ENCODE assay signal across 8 mouse cellular contexts in the genomic region with DNA sequence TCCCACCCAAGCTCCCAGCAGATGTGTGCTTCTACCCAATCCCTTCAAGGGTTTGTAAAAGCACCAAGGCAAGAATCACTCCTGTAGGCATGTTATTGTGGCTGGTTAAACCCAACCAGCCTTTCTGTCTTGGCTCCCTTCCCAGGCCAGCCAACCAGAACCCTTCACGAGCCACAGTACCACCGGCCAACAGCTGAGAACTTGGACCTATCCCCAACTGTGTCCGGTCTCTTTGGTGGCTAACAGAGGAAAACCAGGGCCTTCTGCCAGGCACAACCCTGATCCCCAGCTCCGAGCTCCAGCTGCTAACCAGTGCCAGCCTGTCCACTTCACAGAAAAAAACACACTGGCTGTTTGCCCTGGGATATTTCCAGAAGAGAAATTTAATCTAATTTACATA. TPM values are rescaled to one million over a fixed set of nuclear protein-coding genes. Genes with fewer than 3 reads are reported as not detected.
A peak's percentile ranks its signal among the peaks of the same experiment; 100 is the strongest.
DNase-seq lines count a peak whose midpoint lies in the region; ATAC-seq and TF ChIP-seq lines count a peak whose summit lies in the region.

No protein-coding gene starts in this region.

- WGBS in liver, adult 2 months = 16% methylated on average over 4 of the region's 4 CpGs
- 90% methylated on average over 4 of the region's 4 CpGs for whole genome bisulfite sequencing in liver, embryonic 11.5 days

- H3K4me2 ChIP-seq in liver, embryonic 11.5 days = no peak overlapping the region

- H3K4me3 ChIP-seq in liver, adult 2 months (ENCODE audit: insufficient read depth, low read depth, low read length) = no peak overlapping the region
- no peak overlapping the region for H3K4me3 ChIP-seq in liver, embryonic 11.5 days (ENCODE audit: low read depth, low read length)
- H3K4me3 ChIP-seq in layer of hippocampus, adult 2 months = no peak overlapping the region

- no peak for ATAC-seq in liver, embryonic 11.5 days (replicated peaks; ENCODE audit: low FRiP score)

- peaks cover 11% of the 10 kb centered on the region; the same call in 1 of the 2 replicates for H3K79me2 ChIP-seq in liver, adult 2 months (ENCODE audit: control insufficient read depth, insufficient read depth, low read length)

- no peak for TF ChIP-seq POLR2A in liver, adult 2 months (IDR thresholded peaks at IDR 0.05; ENCODE audit: extremely low read depth, insufficient read depth, low read length)
- TF ChIP-seq POLR2A in brain, embryonic 14.5 days (IDR thresholded peaks at IDR 0.05; ENCODE audit: borderline replicate concordance, extremely low read depth, insufficient read depth, insufficient read length, poor library complexity, severe bottlenecking) = no peak

- TF ChIP-seq CTCF in liver, adult 2 months (IDR thresholded peaks at IDR 0.05; ENCODE audit: low read depth, low read length) = no peak
- no peak for TF ChIP-seq CTCF in brain, embryonic 14.5 days (IDR thresholded peaks at IDR 0.05; ENCODE audit: borderline replicate concordance, extremely low read depth, insufficient read depth, insufficient read length)
- no peak for TF ChIP-seq CTCF in layer of hippocampus, adult 2 months (conservative IDR thresholded peaks at IDR 0.05)

- no peaks in the 10 kb centered on the region for H3K27me3 ChIP-seq in liver, adult 2 months (ENCODE audit: control insufficient read depth, insufficient read depth, low read length)
- no peaks in the 10 kb centered on the region for H3K27me3 ChIP-seq in liver, embryonic 11.5 days (replicated peaks; ENCODE audit: control insufficient read depth, insufficient read depth, low read length)

- no peaks in the 10 kb centered on the region for H3K9me3 ChIP-seq in liver, embryonic 11.5 days (ENCODE audit: control insufficient read depth, low read length)

- peak overlapping the region; percentile 43; the same call in 1 of the 2 replicates for H3K27ac ChIP-seq in liver, adult 2 months (replicated peaks; ENCODE audit: insufficient read depth, low read depth, low read length)
- no peak overlapping the region for H3K27ac ChIP-seq in liver, embryonic 11.5 days (ENCODE audit: low read depth, low read length)
- peak overlapping the region; percentile 70 for H3K27ac ChIP-seq in layer of hippocampus, adult 2 months

- no peak overlapping the region for H3K9ac ChIP-seq in liver, adult 2 months (ENCODE audit: low read depth, low read length)
- no peak overlapping the region for H3K9ac ChIP-seq in liver, embryonic 11.5 days (ENCODE audit: low read depth, low read length)

- H3K4me1 ChIP-seq in liver, adult 2 months (ENCODE audit: control insufficient read depth, insufficient read depth, low read length) = peaks cover 11% of the 10 kb centered on the region
- peaks cover 14% of the 10 kb centered on the region for H3K4me1 ChIP-seq in liver, embryonic 11.5 days (replicated peaks; ENCODE audit: control insufficient read depth, insufficient read depth, low read length)

- DNase-seq in liver, adult 2 months (ENCODE audit: extremely low read depth, low read depth, low spot score) = peak; percentile 96
- DNase-seq in liver, embryonic 11.5 days (ENCODE audit: low spot score) = no peak
- DNase-seq in brain, embryonic 14.5 days (ENCODE audit: low read depth) = peak; percentile 88
- DNase-seq in gastrocnemius, postnatal 10 days = peak; percentile 75
- peak; percentile 64 to 86 for DNase-seq in layer of hippocampus, adult 2 months (ENCODE audit: low spot score in 2 of 2)
- peak; percentile 87 to 90 for DNase-seq in right cerebral cortex, postnatal 10 days (ENCODE audit: low spot score in 2 of 2)
- no peak for DNase-seq in B cell, adult 2 months
- DNase-seq in urinary bladder, adult 2 months (ENCODE audit: low spot score) = no peak

- peaks cover 11% of the 10 kb centered on the region for H3K36me3 ChIP-seq in liver, adult 2 months (ENCODE audit: control insufficient read depth, insufficient read depth, low read length)
- peaks cover 37% of the 10 kb centered on the region for H3K36me3 ChIP-seq in liver, embryonic 11.5 days (ENCODE audit: control insufficient read depth, insufficient read depth, low read length)

RNA-seq across cellular contexts. Expression of gene Akap8l, which starts 3.3 kb away (rescaled TPM):
- 25.2 and 26.7 TPM in 2 replicates for total RNA-seq in liver, adult 2 months (2014; rRNA removed)
- 40.5 and 62.0 TPM in 2 replicates for polyA plus RNA-seq in liver, adult 2 months (2012; rRNA removed)
- 61.4 and 74.3 TPM in 2 replicates for polyA plus RNA-seq in liver, embryonic 11.5 days (2014; fragmentation: Nextera tagmentation; extraction: Ambion mirVana)
- polyA plus RNA-seq in brain, embryonic 14.5 days (2012; rRNA removed) = 189 and 209 TPM in 2 replicates
- 10 to 100 TPM; 23.7 to 39.9 TPM for total RNA-seq in gastrocnemius, postnatal 10 days (2021)
- 100 to 1,000 TPM; 220 to 238 TPM for total RNA-seq in layer of hippocampus, adult 2 months (2021)
- polyA plus RNA-seq in urinary bladder, adult 2 months (2012; rRNA removed) = 149 and 154 TPM in 2 replicates

RNA-seq across cellular contexts. Expression of gene Akap8, which starts 32.7 kb away (rescaled TPM):
- total RNA-seq in liver, adult 2 months (2014; rRNA removed) = 30.3 and 31.6 TPM in 2 replicates
- 29.0 and 47.9 TPM in 2 replicates for polyA plus RNA-seq in liver, adult 2 months (2012; rRNA removed)
- 54.9 and 60.9 TPM in 2 replicates for polyA plus RNA-seq in liver, embryonic 11.5 days (2014; fragmentation: Nextera tagmentation; extraction: Ambion mirVana)
- 103 and 120 TPM in 2 replicates for polyA plus RNA-seq in brain, embryonic 14.5 days (2012; rRNA removed)
- total RNA-seq in gastrocnemius, postnatal 10 days (2021) = 10 to 100 TPM; 37.6 to 50.2 TPM
- 100 to 1,000 TPM in 1 of 2 experiments, 10 to 100 TPM in 1; 99.2 to 112 TPM for total RNA-seq in layer of hippocampus, adult 2 months (2021)
- polyA plus RNA-seq in urinary bladder, adult 2 months (2012; rRNA removed) = 70.9 and 76.2 TPM in 2 replicates

RNA-seq across cellular contexts. Expression of gene Wiz, which starts 35.5 kb away (rescaled TPM):
- total RNA-seq in liver, adult 2 months (2014; rRNA removed) = 1.8 and 2.7 TPM in 2 replicates
- 10.4 and 14.0 TPM in 2 replicates for polyA plus RNA-seq in liver, adult 2 months (2012; rRNA removed)
- 25.7 and 26.4 TPM in 2 replicates for polyA plus RNA-seq in liver, embryonic 11.5 days (2014; fragmentation: Nextera tagmentation; extraction: Ambion mirVana)
- 84.1 and 102 TPM in 2 replicates for polyA plus RNA-seq in brain, embryonic 14.5 days (2012; rRNA removed)
- 10 to 100 TPM; 17.5 to 24.5 TPM for total RNA-seq in gastrocnemius, postnatal 10 days (2021)
- total RNA-seq in layer of hippocampus, adult 2 months (2021) = 10 to 100 TPM; 55.0 to 57.2 TPM
- 28.3 and 34.2 TPM in 2 replicates for polyA plus RNA-seq in urinary bladder, adult 2 months (2012; rRNA removed)

RNA-seq across cellular contexts. Expression of gene Rasal3, which starts 49.7 kb away (rescaled TPM):
- 0.81 and 0.83 TPM in 2 replicates for total RNA-seq in liver, adult 2 months (2014; rRNA removed)
- polyA plus RNA-seq in liver, adult 2 months (2012; rRNA removed) = 1.2 and 1.6 TPM in 2 replicates
- 7.5 and 8.7 TPM in 2 replicates for polyA plus RNA-seq in liver, embryonic 11.5 days (2014; fragmentation: Nextera tagmentation; extraction: Ambion mirVana)
- 0.63 and 0.82 TPM in 2 replicates for polyA plus RNA-seq in brain, embryonic 14.5 days (2012; rRNA removed)
- under 1 TPM; 0.70 to 0.90 TPM for total RNA-seq in gastrocnemius, postnatal 10 days (2021)
- 1 to 10 TPM; 2.9 to 4.6 TPM for total RNA-seq in layer of hippocampus, adult 2 months (2021)
- polyA plus RNA-seq in urinary bladder, adult 2 months (2012; rRNA removed) = 2.6 and 3.5 TPM in 2 replicates

Comparison
In these comparisons a context has a peak if more than half of its experiments do, and no peak if none do; other contexts are left out.
1. DNase-seq: peak in liver, adult 2 months (single experiment), brain, embryonic 14.5 days (single experiment), gastrocnemius, postnatal 10 days (single experiment), layer of hippocampus, adult 2 months (2 of 2) and right cerebral cortex, postnatal 10 days (2 of 2); none in liver, embryonic 11.5 days (single experiment), B cell, adult 2 months (0 of 2) and urinary bladder, adult 2 months (single experiment).